Mouse (Mus musculus): ENCODE measurements around the gene Lipa. TPM values are rescaled to one million over a fixed set of nuclear protein-coding genes. Genes with fewer than 3 reads are reported as not detected.

The Lipa gene
- polyA plus RNA-seq, 2 experiments from 2014 or later: 98.8 to 105 TPM

DNA sequence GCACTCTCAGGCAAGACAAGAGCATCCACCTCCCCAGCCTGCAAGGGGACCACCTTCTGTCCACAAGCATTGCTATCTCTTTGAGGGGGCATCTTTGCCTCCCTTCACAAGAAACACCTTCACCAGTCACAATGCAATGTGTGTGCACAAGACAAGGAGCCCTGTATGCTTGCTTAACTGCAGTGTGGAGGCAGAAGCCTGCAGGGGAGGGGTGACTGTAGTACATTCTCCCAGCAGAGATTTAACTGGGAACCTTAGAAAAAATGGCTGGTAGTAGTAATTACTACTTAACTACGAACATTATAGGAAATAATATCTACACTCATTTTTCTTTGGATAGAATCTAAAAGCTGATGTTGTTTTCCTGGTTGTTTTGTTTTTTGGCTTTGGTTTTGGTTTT is 5.3 kb downstream of the Lipa start:
- no peak for ATAC-seq

DNA sequence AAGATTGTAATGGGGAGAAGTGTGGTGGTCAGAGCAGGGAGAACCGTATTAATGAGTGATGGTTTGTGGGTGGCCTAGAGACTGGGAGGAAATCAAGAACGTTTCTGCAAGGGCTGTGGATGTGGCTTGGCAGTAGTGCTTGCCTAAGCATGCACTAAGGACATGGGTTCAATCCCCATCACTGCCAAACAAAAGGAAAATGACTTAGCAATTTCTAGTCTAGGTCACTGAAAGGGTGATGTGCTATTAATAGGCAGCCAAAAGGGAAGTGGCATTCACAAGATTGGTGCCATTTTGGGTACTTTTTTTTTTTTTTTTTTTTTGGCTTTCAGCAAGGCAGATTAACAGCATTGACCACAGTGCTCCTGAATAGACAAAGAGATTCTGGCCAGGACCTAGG is 5.9 kb downstream of the Lipa start:
- no peak for ATAC-seq

DNA sequence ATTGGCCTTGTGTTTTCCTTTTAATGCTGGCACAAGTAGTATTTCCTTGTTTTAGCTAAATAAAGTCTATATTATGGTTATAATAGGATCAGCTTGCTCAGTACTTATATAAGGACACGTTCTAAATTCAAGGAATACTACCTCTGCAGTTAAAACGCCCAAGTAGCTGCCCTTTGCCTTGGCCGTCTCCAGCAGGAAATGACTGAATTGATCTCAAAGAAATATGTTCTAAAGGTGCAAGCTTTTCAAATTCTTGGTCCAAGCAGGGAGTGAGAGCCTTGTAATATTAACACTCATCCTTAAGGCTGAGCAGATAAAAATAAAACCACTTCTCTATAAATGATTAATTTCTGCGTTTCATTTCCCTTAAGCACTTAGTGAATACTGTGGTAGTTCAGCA is 7.2 kb downstream of the Lipa start:
- ATAC-seq: no peak

DNA sequence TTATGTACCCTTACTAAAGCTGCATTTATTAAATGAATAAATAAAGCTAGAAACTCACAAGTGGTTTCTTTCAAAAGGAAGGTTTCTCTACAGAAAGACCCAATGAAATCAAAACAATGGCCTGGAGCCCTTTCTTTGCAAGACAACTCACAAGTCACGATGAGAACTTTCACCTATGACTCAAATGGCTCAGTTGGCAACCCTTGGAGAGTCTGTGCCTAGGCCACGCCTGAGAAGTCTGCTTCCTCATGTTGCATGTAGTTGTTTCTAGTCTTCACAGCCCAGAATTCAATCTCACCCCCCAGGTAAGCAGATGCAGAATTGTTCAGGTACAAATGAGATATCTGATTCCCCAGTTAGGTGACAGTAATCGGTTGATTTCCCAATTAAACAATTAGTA is 7.6 kb downstream of the Lipa start:
- ATAC-seq: no peak

DNA sequence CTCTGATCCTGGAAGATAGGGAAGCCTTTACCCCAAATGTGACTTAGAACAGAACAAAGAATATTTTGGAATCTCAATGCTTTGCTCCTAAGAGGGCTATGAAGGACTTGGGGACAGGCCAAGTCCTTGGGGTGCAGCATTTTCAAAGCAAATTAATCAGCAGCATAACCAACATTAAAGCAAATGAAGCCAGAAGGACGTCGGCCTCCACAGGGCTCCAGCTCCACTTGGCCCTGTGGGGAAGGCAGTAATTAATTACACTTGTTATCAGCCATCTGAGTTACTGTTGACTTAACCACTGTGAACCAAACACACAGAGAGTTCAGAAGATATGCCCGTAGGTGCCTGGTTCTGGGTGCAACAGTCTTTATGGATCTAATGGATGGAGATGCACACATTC is 8.5 kb downstream of the Lipa start:
- ATAC-seq: no peak

DNA sequence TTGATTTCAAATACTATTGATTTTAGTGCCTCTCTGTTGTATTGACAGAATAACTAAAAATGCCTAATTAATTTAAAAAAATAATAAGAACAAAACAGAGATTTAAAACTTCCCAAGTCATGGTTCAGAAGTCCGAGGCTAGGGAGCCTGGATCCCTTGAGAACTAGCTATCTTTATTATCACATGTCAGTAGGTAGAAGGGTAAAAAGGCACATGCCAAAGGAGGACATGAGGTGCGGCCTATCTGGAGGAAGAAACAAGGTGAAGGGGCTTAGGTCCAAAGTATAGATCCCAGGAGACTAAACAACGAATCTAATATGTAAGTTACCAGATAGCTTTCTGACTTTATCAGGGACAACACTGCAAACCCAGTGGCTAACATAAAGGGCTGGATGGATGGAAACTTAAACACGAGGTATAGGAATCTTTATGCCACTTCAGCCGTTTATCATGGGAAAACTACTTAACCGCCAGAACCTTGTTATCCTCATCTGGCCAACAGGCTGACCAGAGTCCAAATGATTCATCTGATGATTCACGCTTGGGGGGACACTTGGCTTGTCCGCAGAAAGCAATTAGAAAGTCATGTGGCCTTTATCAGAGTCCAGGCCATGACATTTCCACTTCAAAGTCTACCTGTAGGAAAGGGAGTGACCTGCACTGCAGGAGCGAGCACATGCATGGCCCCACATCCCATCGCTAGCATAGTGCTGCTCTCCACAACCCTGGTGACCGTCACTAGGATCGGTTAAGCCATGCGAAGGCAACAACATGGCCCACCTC is 9.3 kb downstream of the Lipa start:
- ATAC-seq: no peak

DNA sequence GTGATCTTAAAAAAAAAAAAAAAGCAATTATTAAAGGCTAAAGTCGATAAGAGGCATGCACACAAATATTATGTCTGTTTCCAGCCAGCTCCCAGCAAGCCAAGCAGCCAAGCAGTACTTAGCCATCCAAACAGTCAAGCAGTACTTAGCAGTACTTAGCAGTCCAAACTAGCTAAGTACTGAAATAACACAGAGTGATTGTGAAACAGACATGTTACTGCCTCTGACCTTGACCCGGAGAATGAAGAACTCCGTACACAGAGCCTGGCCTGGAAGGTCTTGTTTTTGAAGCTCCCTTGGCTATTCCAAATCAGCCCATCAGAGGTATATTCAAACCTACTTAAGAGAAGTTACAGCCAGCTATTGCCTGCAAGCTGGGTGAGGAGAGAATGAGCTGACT is 10.1 kb downstream of the Lipa start:
- no peak for ATAC-seq

DNA sequence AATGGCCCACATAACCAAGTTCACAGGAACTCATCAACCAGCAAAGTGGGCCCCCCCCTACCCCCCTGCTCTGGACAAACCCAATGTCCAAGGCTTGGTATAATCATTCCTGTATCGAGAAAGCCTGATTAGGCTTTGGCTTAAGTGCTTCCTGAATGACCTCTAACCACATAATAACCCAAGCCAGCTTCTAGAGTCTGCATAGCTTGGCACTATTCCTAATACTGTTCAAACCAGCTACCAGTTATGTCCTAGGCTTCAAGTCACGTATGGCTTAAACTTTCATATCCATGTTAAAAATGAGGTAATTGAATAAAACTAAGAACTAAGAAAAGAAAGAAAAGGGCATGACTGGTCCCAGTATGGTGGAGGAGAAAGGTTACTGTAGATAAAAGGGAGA is 10.9 kb downstream of the Lipa start:
- no peak for ATAC-seq

DNA sequence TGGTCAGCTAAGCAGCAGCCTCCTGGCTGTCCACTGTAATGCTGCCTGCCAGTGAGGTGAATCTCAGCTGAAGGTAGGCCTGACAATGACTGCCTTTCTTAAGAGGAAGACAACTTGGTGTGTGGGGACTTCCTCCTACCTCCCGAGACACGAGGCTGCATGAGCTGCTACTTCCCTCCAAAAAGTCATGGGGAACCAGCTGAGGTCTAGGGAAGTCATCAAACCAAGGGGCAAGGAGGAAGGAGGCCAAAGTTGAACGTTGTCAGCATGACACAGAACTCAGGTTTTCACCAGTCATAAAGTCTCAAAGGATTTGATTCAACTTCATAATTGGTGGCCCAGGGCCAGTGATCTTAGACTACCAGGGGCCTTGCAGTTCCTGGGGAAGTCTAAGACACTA is 11.6 kb downstream of the Lipa start:
- no peak for ATAC-seq

DNA sequence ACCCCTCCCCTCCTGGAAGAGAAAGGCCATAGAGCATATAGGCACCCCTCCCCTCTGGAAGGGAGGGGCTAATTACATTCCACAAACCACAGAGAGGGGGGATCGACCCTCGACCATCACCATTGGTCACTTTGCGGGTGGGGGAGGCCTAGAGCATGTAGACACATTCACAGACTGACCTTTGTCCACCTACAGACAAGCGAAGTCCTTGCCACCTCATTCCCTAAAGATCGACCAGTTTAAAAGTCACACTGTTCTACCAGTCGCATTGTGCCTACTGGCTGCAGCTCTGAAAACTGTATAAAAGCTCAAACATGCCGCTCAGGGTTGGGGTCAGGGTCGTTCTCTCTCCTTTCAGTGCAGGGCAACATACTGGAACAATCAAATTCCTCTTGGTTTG is 15.7 kb downstream of the Lipa start:
- no peak for ATAC-seq

DNA sequence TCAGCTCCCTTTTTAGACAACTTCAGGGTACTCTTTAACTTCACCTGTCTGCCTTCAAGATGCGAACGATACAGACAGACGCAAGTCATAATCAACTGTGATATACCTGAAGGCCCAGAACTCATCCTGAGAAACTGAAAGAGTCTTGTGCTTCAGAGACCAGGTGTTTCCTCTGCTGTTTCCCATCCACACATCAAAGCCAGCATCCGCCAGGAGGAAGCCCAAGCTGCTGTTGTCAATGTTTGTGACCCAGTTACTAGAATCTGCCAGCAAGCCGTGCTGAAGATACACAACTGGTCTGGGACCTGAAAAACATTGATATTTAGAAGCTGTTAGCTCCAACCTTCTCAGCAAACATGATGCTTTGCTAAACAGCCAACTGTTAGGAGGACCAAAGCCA is 16.6 kb downstream of the Lipa start:
- ATAC-seq: peak; percentile 88

DNA sequence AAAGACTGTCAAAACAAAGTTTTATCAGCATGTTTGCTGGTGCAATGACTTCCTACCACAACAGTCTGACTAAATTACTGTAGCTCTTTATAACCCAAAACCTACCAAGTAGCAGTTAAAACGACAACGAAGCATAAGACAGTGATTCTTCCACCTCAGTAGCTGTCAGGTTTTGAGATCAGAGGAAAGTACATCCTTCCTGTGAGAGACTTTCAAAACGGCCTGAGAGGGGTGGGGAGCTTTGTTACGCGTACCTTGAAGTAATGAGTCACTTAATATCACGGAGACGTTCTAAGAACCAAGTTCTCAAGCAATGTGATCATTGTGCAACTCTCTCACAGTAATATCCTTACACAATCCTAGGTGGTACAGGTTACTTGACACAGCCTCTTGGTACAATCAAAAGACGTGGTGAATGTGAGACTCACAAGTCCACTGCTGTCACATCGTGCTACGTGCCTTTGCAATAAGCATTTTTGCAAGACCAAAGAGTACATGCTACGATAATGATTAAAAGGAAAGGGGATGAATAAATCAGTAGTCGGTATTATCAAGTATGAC is 22.0 kb downstream of the Lipa start:
- ATAC-seq: peak; percentile 79

DNA sequence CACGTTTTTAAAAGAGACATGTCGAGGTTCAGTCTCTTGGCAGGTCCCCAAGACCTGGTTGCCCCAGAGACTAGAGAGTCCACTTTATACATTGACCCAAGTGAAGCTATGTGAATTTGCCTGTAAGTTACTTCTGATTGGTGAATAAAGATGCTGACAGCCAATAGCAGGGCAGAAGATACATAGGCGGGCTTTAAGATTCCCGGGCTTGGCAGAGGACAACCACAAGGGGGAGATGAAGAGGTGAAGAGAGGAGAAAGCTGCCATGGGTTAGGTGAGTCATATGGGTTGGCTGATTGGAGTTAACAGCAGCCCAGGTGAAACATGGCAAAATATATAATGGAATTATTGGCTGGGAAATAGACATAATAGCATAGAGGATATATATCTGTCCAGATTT is 26.5 kb downstream of the Lipa start:
- ATAC-seq: peak; percentile 88

DNA sequence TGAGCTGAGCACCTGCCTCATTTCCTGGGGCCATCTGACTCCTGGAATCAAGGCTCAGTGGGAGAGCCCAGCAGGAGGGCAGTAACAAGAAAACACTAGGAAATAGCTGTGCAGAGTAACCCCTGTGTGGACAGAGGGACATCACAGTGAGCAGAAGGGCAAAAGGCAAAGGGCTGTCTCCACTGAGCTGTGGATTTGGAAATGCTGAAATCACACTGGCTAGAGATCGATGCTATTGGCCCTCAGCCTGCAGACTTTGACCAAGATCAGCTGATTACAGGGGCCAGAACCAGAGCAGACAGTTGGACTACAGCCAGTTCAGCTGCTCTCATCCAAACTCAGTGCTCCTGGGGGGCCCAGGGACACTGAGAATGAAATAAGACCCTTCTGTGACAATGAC is 30.9 kb downstream of the Lipa start:
- ATAC-seq: no peak

DNA sequence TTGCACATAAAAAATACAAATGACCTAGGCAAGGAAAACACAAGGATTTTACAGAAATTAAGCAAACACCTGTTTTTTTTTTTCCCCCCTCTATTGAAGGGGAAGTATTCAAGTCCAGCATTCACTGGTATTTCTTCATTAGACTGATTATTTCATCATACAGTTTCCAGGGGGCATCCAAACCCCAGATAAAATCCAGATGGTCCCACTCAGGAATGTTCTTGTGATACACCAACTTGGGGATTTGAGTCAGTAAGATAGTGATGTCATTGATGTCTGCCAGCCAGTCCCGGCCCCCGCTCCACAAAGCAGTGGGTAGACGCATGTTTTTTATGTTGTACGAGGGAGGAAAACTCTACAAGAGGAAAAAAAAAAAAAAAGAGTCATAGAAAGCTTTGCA is 33.4 kb downstream of the Lipa start:
- ATAC-seq: no peak

DNA sequence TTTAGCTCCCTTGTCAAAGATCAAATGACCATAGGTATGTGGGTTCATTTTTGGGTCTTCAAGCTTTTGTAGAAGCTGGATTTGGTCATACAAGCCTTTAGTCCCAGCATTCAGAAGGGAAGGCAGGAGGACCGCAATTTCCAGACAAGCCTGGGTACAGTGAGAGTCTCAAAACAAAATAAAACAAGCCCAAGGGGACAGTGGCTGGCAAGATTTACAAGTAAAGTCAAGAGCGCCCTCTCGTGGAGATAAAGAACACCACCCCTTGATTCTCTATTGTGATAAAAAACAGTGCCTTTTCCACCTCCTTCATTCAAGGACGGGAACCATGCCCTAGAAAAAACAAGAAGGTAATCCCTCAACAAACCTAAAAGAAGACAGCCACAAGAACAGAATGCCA is 43.7 kb downstream of the Lipa start:
- no peak for ATAC-seq

DNA sequence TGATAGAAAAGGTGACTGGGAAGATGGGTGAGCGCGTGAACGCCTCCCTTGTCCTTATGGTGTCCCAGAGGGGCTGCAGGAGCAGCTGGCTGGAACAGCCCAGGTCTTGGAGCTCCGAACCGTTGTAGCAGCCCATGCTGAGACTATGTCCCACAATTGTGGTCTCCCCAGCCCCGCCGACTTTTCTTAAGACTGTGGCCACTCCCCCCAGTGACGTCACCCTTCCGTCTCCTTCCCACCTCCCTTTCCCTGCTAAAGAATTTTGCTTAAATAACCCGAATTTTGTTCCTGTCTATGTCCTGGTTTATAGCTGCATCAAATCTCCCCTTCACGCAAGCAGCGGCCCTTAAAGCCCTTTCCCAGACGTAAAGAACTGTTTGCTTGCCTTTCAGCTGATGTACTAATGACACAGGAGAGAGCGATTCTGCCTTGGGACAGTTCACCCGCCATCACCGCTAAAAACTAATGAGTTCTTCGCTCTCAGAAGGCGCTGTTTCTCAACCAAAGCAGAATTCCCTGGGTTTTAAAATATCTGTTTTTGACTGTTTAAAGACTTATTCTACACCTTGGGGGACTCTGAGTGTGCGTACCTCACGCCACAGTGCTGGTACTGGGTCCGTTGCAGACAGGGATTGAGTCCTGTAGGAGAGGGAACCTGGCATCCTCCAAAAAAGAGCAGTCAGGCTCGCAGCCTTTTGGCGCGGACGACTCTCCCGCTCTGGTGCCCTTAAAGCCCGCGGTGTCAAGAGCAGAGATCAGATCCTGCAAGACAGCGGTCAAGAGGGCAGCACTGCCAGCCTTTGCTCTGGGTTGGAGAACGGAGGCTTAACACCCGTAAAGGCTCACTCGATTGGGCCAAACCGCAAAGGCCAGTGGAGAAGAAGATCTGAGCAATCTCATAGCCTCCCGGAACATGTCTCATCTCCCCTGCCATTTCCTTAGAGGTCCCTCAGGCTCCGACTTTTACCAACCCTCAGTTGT is 52.0 kb downstream of the Lipa start, which contains the start of gene Ch25h:
TSS of gene Ch25h (minus strand) at position 174 of the 981 bp plus-strand sequence.
- ATAC-seq: peak; percentile 55

DNA sequence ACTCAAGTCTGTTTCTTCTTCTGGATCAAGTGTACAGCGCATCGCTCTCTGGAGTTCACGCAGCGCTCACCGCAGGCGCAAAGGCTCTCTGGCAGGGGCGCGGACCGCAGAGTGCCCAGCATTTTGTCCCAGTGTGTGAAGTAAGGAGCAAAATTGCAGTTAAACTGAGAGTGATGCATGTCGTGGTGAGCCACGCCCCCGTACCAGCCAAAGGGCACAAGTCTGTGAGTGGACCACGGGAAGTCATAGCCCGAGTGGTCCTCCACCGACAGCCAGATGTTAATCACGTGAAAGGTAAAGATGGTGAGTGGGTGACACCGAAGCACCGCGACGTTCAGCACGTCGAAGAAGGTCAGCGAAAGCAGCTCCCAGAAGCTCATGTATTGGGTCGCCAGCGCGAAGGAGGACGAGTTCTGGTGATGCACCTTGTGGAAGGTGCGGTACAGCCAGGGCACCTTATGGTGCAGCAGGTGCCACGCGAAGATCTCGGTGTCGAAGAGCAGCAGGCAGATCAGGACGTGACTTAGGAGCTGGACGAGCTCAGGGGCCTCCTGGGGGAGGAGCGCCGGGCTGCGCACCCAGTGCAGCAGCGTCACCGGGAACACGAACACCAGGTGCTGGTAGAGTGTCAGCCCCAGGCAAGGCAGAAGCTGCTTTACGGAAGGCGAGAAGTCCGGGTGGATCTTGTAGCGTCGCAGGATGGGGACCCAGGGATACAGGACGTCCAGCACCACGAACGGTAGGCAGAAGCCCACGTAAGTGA is 52.9 kb downstream of the Lipa start:
- peak; percentile 47 for ATAC-seq

DNA sequence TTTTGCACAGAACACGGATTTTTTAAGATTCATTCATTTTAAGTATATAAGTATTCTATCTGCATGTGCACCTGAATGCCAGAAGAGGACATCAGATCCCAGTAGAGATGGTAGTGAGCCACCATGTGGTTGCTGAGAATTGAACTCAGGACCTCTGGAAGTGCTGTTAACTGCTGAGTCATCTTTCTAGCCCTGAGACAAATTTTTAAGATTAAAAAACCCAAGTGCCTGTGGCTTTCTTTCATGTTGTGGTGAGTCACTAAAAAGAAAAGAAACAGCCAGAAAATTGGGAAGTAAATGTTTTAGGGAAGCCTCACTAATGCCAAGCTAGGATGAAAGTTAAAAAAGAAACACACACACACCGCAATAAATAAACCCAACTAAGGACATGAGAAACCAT is 55.6 kb downstream of the Lipa start:
- no peak for ATAC-seq

DNA sequence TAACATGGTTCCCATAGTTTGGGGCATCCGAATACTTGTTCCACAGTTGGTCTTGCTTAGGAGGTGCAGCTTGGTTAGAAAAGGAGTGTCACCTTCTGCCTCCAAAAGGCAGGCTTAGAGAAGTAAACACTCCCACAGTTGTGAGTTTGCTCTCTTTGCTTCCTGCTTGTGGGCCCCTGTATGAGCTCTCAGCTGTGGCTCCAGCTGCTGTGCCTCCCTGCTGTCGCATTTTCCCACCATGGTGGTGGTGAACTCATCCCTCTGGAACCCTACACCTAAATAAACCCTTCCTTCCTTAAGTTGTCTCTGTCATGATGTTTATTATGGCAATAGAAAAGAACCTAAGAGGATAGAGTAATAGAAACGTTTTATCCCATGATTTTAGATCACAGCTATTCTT is 58.5 kb downstream of the Lipa start:
- ATAC-seq: no peak

DNA sequence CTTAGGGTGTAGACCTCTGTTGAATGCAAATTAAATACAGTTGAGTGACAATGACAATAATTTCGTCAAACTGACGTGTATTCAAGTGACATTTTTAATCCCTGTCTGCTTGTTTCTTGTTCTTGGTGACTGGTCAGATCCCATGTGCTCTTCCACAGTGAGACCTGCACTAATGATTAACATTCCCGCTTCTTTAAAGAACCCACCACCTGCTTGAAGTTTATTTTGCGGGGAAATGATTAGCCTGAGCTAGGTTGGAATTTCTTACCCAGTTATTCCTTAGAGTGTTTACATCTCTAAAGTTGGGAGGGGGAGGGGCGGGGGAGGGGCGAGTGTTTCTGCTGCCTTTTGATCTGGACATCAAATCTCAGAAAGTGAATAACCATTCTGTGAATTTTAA is 59.1 kb downstream of the Lipa start:
- ATAC-seq: no peak

DNA sequence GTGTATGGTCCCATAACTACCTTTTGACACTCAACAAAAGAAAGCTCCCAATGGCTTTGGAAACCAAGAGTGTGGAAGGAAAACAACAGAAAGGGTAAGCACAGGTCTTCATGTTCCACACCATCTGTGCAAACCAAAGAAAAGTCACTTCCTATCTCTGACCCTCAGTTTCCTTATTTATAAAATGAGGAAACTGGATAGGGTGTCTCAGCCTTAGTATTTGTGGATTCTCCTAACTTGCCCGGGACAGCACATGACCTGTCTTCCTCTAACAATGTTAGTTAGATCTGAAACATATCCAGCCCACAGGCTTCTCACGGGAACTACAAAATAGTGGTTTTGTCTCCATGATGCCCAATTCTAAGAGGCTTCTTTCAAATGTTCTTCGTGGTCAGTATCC is 62.8 kb downstream of the Lipa start:
- no peak for ATAC-seq
